Mouse (Mus musculus) 416B (cell line): ENCODE measurements at regions not wholly inside any gene's neighbourhood (a gene's known extent, or its start where the extent isn't known, plus 50 kb on each side); places are given as distances from the start of the nearest gene placed in this dataset.
"Not testable (repeated sequence)": the region's sequence is repeated elsewhere in the genome, so short reads cannot be mapped to it uniquely, and the experiment has no call there.

Source experiments
- DNase-seq: peaks from one replicate; pipeline ENCODE4 v3.0.0; 2011; ENCODE audit warnings: low read depth

- no peak for DNase-seq
Measured at GRCm38 (mm10) chr3:157371509-157371908, 162.5 kb upstream of the Zranb2 start.

GRCm38 (mm10) chr3:157373333-157373732 is 160.6 kb upstream of the Zranb2 start:
- DNase-seq: no peak

DNA sequence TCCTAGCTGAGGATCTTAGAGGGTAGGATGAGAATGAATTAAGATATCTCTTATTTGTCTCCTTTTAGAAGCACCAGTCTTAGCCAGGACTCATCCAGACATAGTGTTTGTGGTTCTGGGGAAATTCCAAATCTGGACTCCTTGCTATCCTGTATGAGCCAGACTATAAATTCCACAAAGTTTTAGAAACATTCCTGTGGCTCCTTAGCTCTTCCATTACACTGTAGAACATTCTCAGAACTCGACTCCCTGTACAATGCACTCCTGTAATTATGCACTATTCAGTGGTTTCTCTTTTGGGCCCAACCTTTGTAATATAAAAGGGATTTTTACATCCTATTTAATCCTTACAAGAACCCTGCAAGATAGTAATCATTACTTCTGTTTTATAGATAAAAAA is 159.8 kb upstream of the Zranb2 start:
- DNase-seq: no peak

DNA sequence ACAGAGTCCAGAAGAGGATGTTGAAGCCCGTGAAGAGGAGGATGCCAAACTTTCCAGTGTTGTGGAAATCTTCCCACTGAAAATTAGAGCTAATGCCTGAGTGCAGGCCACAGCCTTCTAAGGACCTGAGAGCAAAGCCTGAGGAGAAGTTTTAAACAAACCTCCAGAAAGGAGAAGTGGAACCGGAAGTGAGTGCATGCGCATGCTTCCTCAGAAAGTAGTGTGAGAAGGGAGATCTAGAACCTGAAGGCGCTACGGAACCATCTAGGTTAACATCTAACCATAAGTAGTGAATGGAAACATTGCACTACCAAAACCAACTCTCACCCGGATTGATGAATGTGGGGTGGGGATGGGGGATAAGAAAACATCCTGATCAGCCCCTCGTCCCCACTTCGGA is 156.4 kb upstream of the Zranb2 start:
- DNase-seq: no peak

DNA sequence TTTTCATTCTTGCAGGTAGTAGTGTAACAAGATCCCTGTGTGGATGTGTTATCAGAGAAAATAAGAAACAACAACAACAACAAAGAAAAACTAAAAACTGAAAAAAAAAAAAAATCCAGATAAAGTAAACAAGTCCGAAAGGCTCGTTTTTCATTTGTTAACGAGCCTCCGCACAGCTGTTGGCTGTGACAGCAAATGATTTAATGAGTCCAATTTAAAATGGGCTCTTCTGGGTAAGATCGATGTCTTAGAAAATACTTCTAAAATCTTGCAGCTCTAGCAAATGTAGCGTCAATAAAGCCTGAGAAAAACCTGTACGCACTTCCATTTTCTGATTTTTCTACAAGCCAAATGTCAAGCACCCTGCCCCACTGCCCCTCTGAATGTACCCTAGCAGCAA is 155.8 kb upstream of the Zranb2 start:
- DNase-seq: no peak

DNA sequence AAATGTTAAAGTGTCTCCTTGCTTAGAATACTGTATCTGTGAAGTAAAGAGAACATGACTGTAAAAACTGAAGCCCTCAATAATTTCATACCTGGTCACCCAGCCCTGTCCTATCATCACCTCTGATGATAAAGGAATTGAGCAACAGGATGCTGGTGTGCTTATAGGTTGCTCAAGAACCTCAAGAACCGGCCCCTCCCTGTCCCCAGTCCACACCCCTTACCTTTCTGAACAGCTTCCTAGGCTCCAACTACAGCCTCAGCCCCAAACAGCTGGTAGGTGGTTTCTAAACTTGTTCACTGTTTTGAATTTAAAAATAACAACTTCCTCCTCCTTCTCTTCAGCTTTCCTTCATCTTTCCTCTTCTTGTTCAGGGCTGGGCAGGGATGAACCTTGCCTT is 142.1 kb upstream of the Zranb2 start:
- no peak for DNase-seq

DNA sequence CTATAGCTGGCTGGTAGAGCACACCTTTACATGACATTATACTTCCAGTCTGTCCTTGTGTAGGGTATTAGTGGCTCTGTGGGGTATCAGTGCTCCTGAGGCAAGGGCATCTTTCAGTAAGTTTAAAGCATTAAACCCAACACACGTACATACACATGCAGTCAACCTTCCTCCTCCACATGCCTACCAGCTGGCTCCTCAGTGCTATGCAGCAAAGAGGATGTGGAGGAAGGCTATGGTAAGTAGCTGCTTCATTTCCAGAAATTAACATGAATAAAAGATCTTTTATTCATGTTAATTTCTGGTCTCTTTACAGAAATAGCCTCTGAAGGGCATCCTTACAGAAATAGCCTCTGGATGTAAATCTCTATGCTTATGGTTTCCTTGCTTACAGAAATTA is 140.1 kb upstream of the Zranb2 start:
- no peak for DNase-seq

DNA sequence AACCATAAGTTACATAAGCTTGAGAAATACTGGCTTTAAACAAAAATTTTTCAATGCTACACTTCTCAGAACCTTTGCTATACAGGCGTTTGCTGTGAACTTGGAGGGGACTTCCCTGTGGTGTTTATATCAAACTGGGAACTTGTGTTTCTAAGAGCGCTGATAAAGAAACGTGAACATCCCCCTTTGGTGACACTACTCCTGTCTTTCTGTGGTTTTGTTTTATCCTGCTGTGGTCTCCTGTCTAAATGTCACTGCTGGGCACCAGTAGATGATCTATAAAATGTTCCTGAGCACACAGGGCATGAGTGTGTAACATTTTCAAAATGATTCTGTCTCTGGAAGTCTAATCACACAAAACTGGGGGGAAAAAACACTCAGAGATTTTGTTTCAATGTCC is 134.1 kb upstream of the Zranb2 start:
- DNase-seq: no peak

DNA sequence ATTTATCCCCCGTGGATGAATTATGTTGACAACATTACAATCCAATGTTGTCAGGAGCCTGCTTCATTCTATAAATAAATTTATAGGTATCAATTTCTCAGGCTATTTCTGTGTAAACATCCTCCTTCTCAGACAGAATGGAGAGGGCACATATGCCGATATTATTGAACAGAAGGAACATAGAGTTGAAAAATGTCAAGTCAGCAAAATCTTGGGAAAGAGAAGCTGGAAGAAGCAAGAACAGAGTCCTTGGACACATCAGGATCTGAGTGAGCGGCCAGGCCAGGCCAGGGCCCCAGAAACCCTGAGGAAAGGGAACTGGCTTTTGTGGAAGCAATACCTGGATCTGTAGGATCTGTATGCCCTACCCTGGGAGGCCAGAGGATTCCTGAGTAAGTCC is 129.9 kb upstream of the Zranb2 start:
- DNase-seq: no peak

GRCm38 (mm10) chr3:157423447-157423846 is 110.5 kb upstream of the Zranb2 start:
- DNase-seq: not testable (repeated sequence)

- DNase-seq: no peak
Measured at GRCm38 (mm10) chr3:157426720-157427119, 107.2 kb upstream of the Zranb2 start.

GRCm38 (mm10) chr3:157449794-157450193 is 84.2 kb upstream of the Zranb2 start:
- DNase-seq: peak; percentile 29

- no peak for DNase-seq
Measured at GRCm38 (mm10) chr3:157471600-157471999, 62.4 kb upstream of the Zranb2 start.

- DNase-seq: no peak
Measured at GRCm38 (mm10) chr3:157472674-157473073, 61.3 kb upstream of the Zranb2 start.

- no peak for DNase-seq
Measured at GRCm38 (mm10) chr3:157477731-157478130, 56.2 kb upstream of the Zranb2 start.
